Mouse (Mus musculus) kidney, embryonic 15.5 days (tissue): Measurements from ENCODE around the gene Mdm4. TPM values are rescaled to one million over a fixed set of nuclear protein-coding genes. Genes with fewer than 3 reads are reported as not detected.

Source experiments
- ATAC-seq: fragments of 200-750 bp; cut with Nextera tagmentation; replicated peaks from 2 replicates; pipeline ENCODE4 v1.8.0; 2017; ENCODE audit warnings: moderate TSS enrichment; ENCODE audit not compliant: low FRiP score
- H3K27ac ChIP-seq: fragments of 300-500 bp; sonication (generic); 2 replicates; pipeline ENCODE4 v1.5.1; 2015; ENCODE audit warnings: mild to moderate bottlenecking, inconsistent platforms
- H3K27me3 ChIP-seq: fragments of 300-500 bp; sonication (generic); 2 replicates; pipeline ENCODE4 v1.6.1; 2015; ENCODE audit warnings: inconsistent platforms
- H3K36me3 ChIP-seq: fragments of 300-500 bp; sonication (generic); 2 replicates; pipeline ENCODE4 v1.6.1; 2015; ENCODE audit warnings: inconsistent platforms
- H3K4me1 ChIP-seq: fragments of 300-500 bp; sonication (generic); 2 replicates; pipeline ENCODE4 v1.6.1; 2015; ENCODE audit warnings: inconsistent platforms
- H3K4me2 ChIP-seq: fragments of 300-500 bp; sonication (generic); 2 replicates; pipeline ENCODE4 v1.6.1; 2015; ENCODE audit warnings: moderate library complexity, mild to moderate bottlenecking, inconsistent platforms
- H3K4me3 ChIP-seq: fragments of 300-500 bp; sonication (generic); replicated peaks from 2 replicates; pipeline ENCODE4 v1.5.1; 2015; ENCODE audit warnings: mild to moderate bottlenecking, inconsistent platforms
- H3K9ac ChIP-seq: fragments of 300-500 bp; sonication (generic); 2 replicates; pipeline ENCODE4 v1.6.1; 2015; ENCODE audit warnings: mild to moderate bottlenecking, inconsistent platforms
- H3K9me3 ChIP-seq: fragments of 300-500 bp; sonication (generic); replicated peaks from 2 replicates; pipeline ENCODE4 v1.6.1; 2016; ENCODE audit warnings: inconsistent platforms
- WGBS: fragments of 180-500 bp; shearing (Covaris S2); methylation state at CpG from one replicate; pipeline ENCODE4 v1.1.7; 2015; ENCODE audit warnings: mixed read lengths; 5-methylcytosine and 5-hydroxymethylcytosine counted together
- polyA plus RNA-seq: library from polyadenylated mRNA; unstranded; fragments of >200 nt; fragmentation: Nextera tagmentation; extraction: Ambion mirVana; gene quantifications from 2 replicates; pipeline ENCODE4 v1.2.1, GENCODE M21; 2015

The Mdm4 gene
- polyA plus RNA-seq, 1 experiment from 2014 or later, result 32.6 TPM

- H3K4me1 ChIP-seq, result no peaks in the 10 kb centered on the region
- no peak overlapping the region for H3K4me2 ChIP-seq
- H3K36me3 ChIP-seq, result no peaks in the 10 kb centered on the region
- H3K4me3 ChIP-seq, result no peak overlapping the region
- H3K9me3 ChIP-seq, result no peaks in the 10 kb centered on the region
- no peak overlapping the region for H3K9ac ChIP-seq
- H3K27me3 ChIP-seq, result no peaks in the 10 kb centered on the region
- no peak overlapping the region for H3K27ac ChIP-seq
- 65% methylated on average over 2 of the region's 2 CpGs for WGBS
- no peak for ATAC-seq
These were observed 66.3 kb downstream of the Mdm4 start for GRCm38 (mm10) chr1:132964106-132964505.

GRCm38 (mm10) chr1:132961751-132962150 is 68.6 kb downstream of the Mdm4 start:
- Histone ChIP-seq H3K4me3 (no peak overlapping the region), H3K4me2 (no peak overlapping the region), H3K27me3 (no peaks in the 10 kb centered on the region), H3K27ac (no peak overlapping the region), H3K36me3 (no peaks in the 10 kb centered on the region), H3K9ac (no peak overlapping the region), H3K4me1 (no peaks in the 10 kb centered on the region), H3K9me3 (no peaks in the 10 kb centered on the region)
- no peak for ATAC-seq
- WGBS, result 95% methylated on average over 3 of the region's 3 CpGs

DNA sequence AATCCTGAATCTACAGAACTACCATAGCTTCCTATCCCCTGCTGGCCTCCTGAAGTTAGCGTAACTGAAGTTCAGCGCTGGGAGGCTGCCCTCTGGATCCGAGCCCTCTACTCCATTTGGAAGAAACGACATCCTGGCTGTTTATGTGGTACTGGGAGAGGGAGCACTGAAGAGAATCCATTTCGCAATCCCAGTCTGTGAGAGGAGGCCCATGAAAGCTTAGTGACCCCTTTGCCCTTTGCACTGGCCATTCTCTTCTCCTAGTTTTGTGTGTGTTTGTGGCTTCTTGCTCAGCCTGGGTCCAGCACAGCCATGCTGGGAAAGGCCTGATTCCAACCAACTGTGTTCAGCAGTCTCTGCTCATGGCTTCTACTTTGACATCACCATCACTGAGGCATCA is 73.6 kb downstream of the Mdm4 start:
- no peaks in the 10 kb centered on the region for H3K27me3 ChIP-seq
- WGBS, result 82% methylated on average over 5 of the region's 5 CpGs
- no peak overlapping the region for H3K9ac ChIP-seq
- no peaks in the 10 kb centered on the region for H3K36me3 ChIP-seq
- peaks cover 5% of the 10 kb centered on the region for H3K4me1 ChIP-seq
- no peak overlapping the region for H3K27ac ChIP-seq
- ATAC-seq, result no peak
- H3K9me3 ChIP-seq, result no peaks in the 10 kb centered on the region
- H3K4me2 ChIP-seq, result no peak overlapping the region
- no peak overlapping the region for H3K4me3 ChIP-seq

DNA sequence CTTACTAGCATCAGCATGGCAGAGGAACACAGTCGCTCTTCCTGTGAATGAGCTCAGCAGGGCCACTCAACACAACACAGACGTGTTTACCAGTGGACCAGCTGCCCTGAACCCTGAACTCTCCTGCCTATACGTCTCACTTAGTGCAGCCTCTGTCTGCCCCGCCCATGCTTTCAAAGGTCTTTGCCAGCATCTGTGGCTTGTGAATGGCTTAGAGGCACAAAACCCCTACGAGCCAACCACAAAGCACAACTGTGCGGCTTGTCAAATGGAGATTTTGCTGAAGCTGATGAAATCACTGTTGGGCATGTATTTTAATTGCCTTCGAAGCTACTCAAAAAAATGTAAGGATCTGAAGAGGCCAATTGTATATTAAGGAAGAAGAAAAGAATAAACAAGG is 82.5 kb downstream of the Mdm4 start:
- no peak overlapping the region for H3K27ac ChIP-seq
- WGBS, result 69% methylated on average over 7 of the region's 7 CpGs
- no peaks in the 10 kb centered on the region for H3K36me3 ChIP-seq
- H3K4me1 ChIP-seq, result peaks cover 10% of the 10 kb centered on the region
- no peak overlapping the region for H3K4me3 ChIP-seq
- no peak overlapping the region for H3K9ac ChIP-seq
- H3K27me3 ChIP-seq, result no peaks in the 10 kb centered on the region
- no peak overlapping the region for H3K4me2 ChIP-seq
- H3K9me3 ChIP-seq, result no peaks in the 10 kb centered on the region
- no peak for ATAC-seq

DNA sequence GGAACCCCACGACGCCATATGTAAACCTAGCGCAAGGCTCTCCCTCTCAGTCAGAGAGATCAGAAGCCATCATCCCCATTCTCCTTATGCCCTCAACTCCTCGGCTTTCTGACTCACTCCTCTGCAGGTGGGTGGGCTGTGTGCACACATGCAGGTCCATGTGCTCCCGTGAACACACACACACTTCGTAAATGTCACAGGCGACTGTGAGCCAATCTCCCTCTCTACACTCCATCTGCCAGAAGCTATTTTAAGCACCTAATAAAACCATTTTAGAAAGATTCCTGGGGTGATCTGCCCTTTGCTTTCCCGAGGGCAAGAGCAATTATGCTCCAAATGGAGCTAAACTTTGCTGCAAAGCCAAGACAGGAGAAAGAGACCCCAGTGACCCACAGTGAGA is 84.5 kb downstream of the Mdm4 start:
- Histone ChIP-seq H3K4me2 (no peak overlapping the region), H3K9me3 (no peaks in the 10 kb centered on the region), H3K9ac (no peak overlapping the region), H3K36me3 (no peaks in the 10 kb centered on the region), H3K27me3 (no peaks in the 10 kb centered on the region), H3K4me3 (no peak overlapping the region), H3K4me1 (0 out of 2 replicates have a peak, but pooled peaks cover 3% of the 10 kb centered on the region), H3K27ac (no peak overlapping the region)
- 33% methylated on average over 8 of the region's 8 CpGs for WGBS
- ATAC-seq, result no peak

- 88% methylated on average over 8 of the region's 8 CpGs for WGBS
- no peaks in the 10 kb centered on the region for H3K27me3 ChIP-seq
- no peak for ATAC-seq
These were observed 91.4 kb downstream of the Mdm4 start for GRCm38 (mm10) chr1:132938975-132939374.

GRCm38 (mm10) chr1:132937296-132938030 is 92.9 kb downstream of the Mdm4 start:
- WGBS, result 79% methylated on average over 26 of the region's 26 CpGs
- H3K9me3 ChIP-seq, result no peaks in the 10 kb centered on the region
- peak; percentile 35; the same call in 1 of the 2 replicates for ATAC-seq
- H3K36me3 ChIP-seq, result no peaks in the 10 kb centered on the region
- H3K4me3 ChIP-seq, result no peak overlapping the region
- no peak overlapping the region for H3K9ac ChIP-seq
- H3K27ac ChIP-seq, result no peak overlapping the region
- no peaks in the 10 kb centered on the region for H3K4me1 ChIP-seq
- H3K4me2 ChIP-seq, result no peak overlapping the region
- no peaks in the 10 kb centered on the region for H3K27me3 ChIP-seq

More at GRCm38 (mm10) chr1:132938975-132939374, 91.4 kb downstream of the Mdm4 start:
- Histone ChIP-seq H3K36me3 (no peaks in the 10 kb centered on the region), H3K9ac (no peak overlapping the region), H3K27ac (no peak overlapping the region), H3K4me3 (no peak overlapping the region), H3K4me1 (no peaks in the 10 kb centered on the region), H3K9me3 (no peaks in the 10 kb centered on the region), H3K4me2 (no peak overlapping the region)

DNA sequence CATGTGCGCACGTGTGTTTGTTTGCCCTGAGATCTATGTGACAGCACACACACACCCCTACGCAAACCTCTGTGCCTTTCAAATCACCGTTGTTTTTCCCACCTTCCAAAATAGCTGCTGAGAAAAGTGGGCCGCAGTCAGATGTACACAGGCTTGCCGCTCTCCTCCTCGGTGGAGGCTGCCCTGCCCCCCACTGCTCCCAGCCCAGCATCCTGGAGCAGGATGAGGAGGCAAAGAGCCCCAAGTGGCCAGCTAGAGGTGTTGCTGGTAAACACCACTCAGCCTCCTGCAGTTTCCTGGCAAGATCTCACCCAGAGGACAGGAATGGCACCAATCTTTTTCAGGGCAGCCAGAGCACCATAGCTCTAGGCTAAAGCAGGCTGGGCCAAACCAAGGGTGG is 95.5 kb downstream of the Mdm4 start:
- peak; percentile 63; the same call in 1 of the 2 replicates for ATAC-seq
- H3K9me3 ChIP-seq, result no peaks in the 10 kb centered on the region
- H3K27ac ChIP-seq, result no peak overlapping the region
- H3K4me1 ChIP-seq, result no peaks in the 10 kb centered on the region
- no peaks in the 10 kb centered on the region for H3K27me3 ChIP-seq
- H3K4me3 ChIP-seq, result no peak overlapping the region
- H3K9ac ChIP-seq, result no peak overlapping the region
- 13% methylated on average over 5 of the region's 7 CpGs for WGBS
- H3K36me3 ChIP-seq, result no peaks in the 10 kb centered on the region
- no peak overlapping the region for H3K4me2 ChIP-seq

DNA sequence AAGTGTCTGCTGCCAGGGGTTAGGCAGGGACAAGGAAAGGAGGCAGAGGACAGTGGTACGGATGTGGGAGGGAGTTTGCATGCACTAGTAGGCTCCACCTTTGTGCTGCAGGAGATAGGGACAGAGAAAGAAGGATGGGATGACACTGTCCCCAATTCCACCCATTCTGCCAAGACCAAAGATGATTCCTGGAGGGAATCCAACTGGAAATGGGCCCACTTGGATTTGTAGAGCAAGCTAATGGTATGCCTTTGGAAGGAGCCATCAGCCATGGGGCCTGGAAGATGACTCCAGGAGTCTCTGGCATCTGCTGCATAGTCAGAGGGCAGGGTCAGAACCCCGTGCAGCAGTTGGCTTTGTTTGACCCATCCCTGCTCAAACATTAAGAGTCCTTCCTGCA is 97.9 kb downstream of the Mdm4 start:
- Histone ChIP-seq H3K4me2 (no peak overlapping the region), H3K27ac (no peak overlapping the region), H3K9ac (no peak overlapping the region), H3K4me3 (no peak overlapping the region), H3K9me3 (no peaks in the 10 kb centered on the region), H3K36me3 (no peaks in the 10 kb centered on the region), H3K4me1 (peaks cover 8% of the 10 kb centered on the region; the same call in 1 of the 2 replicates), H3K27me3 (no peaks in the 10 kb centered on the region)
- 76% methylated on average over 2 of the region's 2 CpGs for WGBS
- ATAC-seq, result no peak

DNA sequence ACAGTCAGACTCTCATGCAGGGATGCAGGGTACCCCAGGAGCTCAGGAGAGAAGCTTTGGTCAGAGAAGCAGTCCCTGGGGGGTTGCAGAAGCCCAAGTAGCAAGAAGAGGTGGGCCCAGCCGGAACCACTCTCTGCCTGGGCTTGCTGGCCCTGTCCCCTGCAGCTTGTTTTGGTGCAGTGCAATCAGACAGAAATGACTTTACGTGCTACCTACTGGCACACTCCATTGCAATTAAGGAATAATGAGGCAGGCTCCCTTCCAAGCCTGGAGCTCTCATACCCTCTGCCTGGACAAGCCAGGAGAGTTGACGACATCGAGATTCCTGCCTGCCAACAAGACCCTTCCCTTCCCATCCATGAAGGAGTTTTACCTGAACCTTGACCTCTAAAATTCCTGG is 100.1 kb downstream of the Mdm4 start:
- Histone ChIP-seq H3K9ac (no peak overlapping the region), H3K4me2 (no peak overlapping the region), H3K4me1 (peaks cover 8% of the 10 kb centered on the region; the same call in 1 of the 2 replicates), H3K36me3 (no peaks in the 10 kb centered on the region), H3K9me3 (no peaks in the 10 kb centered on the region), H3K27ac (no peak overlapping the region), H3K27me3 (no peaks in the 10 kb centered on the region), H3K4me3 (no peak overlapping the region)
- no peak for ATAC-seq
- 63% methylated on average over 4 of the region's 4 CpGs for WGBS

GRCm38 (mm10) chr1:132928907-132929250 is 101.5 kb downstream of the Mdm4 start:
- 43% methylated on average over 3 of the region's 3 CpGs for WGBS
- Histone ChIP-seq H3K4me3 (no peak overlapping the region), H3K4me1 (peaks cover 8% of the 10 kb centered on the region; the same call in 1 of the 2 replicates), H3K36me3 (no peaks in the 10 kb centered on the region), H3K27me3 (no peaks in the 10 kb centered on the region), H3K9me3 (no peaks in the 10 kb centered on the region), H3K9ac (no peak overlapping the region), H3K27ac (no peak overlapping the region), H3K4me2 (no peak overlapping the region)
- ATAC-seq, result no peak

DNA sequence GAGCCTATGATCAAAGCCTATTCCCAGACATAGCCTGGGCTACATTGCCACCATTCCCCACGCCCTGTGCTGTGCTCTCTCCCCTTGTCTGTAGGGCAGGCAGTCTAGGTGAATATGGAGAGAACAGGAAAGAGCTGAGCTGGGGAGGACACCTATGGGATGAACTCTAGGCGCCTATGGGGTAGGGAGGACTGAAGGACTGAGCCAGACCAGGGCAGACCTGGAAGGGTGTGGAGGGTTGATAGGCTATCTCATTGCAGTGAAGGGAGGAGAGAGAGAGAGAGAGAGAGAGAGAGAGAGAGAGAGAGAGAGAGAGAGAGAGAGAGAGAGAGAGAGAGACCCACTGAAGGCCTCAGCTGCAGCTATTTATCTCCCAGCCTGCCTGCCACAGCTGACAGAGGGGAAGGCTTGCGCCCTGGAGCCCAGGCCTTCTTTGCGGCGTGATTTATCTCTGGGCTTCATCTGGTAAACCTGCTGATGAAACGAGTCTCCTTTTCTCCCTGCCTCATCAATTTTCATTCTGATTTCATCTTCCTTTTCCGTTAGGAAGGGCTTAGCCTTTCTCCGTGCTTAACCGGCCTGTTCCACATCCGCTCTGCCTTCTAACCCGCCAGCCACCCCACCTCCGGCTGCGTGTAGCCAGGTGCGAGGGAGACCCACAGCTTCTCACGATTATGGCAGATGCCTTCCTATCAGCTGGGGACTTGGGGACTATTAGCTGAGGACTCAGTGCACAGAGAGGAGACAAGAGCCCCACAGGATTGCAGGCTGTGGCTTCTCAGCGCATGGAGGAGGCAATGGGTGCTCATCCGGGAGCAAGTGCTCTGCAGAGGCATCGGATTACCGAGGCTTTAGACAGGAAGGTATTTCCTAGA is 102.1 kb downstream of the Mdm4 start:
- Histone ChIP-seq H3K27me3 (no peaks in the 10 kb centered on the region), H3K4me3 (no peak overlapping the region), H3K27ac (no peak overlapping the region), H3K4me1 (peaks cover 8% of the 10 kb centered on the region; the same call in 1 of the 2 replicates), H3K9me3 (no peaks in the 10 kb centered on the region), H3K36me3 (no peaks in the 10 kb centered on the region), H3K4me2 (0 out of 2 replicates have a peak overlapping the region, but pooled peaks have one; percentile 12), H3K9ac (no peak overlapping the region)
- no peak; the same call in 1 of the 2 replicates for ATAC-seq
- WGBS, result 28% methylated on average over 19 of the region's 19 CpGs
